Mouse (Mus musculus) adrenal gland, adult (tissue): ENCODE measurements at regions not wholly inside any gene's neighbourhood (a gene's known extent, or its start where the extent isn't known, plus 50 kb on each side); places are given as distances from the start of the nearest gene placed in this dataset.
A peak's percentile ranks its signal among the peaks of the same experiment; 100 is the strongest.

Experiments
- DNase-seq, 2 experiments: peaks; one replicate each; pipeline ENCODE4 v3.0.0; 2022 to 2023; ENCODE audit warnings: low spot score in 1 of 2; ENCODE audit not compliant: inconsistent age in 2 of 2

DNA sequence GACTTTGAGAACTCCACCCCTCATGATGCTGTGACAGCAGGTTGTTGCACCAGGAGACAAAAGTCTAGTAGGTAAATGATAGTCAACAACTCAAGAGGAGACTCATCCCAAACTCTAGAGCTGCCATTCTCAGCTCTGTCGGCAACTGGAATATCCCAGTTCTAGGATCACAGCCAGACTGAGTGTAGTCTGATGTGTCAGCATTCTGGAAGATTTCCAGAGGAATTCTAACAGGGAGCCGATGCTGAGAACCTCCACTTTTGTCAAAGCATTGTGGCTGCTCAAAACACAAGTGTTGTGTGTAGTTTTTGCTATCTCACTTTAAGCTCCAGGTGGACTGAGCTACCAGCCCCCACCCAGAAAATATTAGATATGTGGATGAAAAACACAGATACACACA, 148.5 kb upstream of the Cxcr4 start:
- peak; percentile 55 to 81 for DNase-seq

GRCm38 (mm10) chr1:128738152-128738551, 146.1 kb upstream of the Cxcr4 start:
- no peak for DNase-seq

DNA sequence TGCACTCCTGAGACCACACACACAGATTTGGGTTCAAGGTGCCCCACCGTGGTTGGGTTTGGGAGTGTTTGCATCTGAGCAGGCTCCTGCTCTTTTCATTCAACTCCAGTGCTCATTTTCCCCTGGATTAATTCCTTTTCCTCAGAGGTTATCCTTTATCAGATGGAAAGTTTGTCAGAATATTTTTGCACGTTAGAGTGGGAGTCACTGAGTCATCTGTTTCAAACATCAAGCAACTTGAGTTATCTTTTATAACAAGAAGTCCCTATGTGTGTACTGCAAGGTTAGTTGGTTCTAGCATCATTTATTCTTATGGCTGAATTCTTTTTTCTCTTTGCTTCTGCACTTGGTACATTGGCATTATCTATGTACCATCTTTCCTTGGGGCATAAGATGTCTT, 142.8 kb upstream of the Cxcr4 start:
- no peak for DNase-seq

DNA sequence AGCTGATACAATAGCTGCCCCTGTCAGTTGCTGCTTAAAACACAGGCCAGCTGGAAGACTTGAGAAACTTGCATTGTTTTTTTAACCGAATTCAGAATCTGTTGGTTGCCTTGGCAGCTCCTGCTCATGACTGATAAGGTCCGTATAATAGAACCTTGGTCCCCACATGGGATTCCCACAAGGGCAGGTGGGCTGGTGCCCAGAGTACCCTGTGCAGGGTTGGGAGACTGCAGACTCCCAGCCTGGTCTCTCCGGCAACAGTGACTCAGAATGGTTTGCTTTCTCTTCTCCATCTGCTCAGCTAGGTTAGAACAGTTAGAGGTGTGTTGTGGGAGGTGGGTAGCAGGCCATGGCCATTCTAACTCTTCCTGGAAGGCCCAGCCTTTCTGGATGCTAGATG, 139.4 kb upstream of the Cxcr4 start:
- DNase-seq = peak in 1 of 2 experiments; percentile 15

DNA sequence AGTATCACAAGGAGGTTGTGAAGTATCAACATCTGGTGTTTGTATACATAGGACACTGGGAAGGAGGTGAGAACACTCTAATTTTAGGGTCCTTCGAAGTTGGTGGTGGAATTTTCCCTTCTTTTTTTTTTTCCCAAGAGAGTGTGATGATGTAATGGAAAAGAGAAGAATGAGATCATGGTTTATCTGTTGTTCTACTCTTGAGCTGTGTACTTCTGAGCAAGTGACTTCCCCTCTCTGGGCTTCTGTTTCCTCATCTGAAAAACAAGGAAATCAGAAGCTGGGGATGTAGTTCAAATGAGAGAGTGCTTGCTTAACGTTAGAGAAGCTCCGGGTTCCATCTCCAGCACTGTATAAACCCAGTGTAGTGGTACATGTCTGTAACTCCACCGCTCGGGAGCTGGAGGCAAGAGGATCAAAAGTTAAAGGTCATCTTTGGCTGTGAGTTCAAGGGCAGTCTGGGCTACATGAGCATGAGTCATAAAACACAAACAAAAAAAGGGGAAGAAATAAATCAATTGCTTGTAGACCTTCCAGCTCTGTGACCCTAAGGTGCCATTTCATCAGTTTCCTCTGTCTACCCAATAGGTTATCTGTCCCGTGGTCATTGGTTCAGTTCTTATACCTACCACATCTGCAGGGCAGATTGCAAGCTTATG, 132.5 kb upstream of the Cxcr4 start:
- DNase-seq = peak in 1 of 2 experiments; percentile 68

- DNase-seq = peak in 1 of 2 experiments; percentile 35
These were observed 131.8 kb upstream of the Cxcr4 start for GRCm38 (mm10) chr1:128723843-128724242.

DNA sequence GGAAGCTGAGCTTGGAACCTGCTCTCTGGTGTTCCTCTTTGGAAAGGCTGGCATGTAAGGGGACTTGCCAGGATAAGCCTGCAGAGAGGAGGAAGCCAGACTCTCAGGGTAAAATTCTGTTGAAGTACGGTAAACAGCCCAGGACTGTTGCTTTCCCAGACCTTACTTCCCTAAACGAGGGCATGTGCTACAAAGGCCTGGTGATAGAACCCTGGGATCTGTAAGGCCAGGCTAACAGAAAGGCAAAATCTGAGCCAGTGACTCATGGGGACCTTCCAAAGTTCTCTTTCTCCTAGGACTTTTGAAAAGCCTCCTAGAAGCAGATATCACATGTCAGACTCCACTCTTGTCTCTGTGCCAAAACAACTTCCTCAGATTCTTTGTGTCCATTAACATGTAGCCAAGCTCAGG, 130.0 kb upstream of the Cxcr4 start:
- peak in 1 of 2 experiments; percentile 60 for DNase-seq

- DNase-seq = no peak
These were observed 122.8 kb upstream of the Cxcr4 start for GRCm38 (mm10) chr1:128714843-128715242.

- no peak for DNase-seq
These were observed 120.8 kb upstream of the Cxcr4 start for GRCm38 (mm10) chr1:128712876-128713275.

- DNase-seq = peak in 1 of 2 experiments; percentile 40
These were observed 119.0 kb upstream of the Cxcr4 start for GRCm38 (mm10) chr1:128711121-128711520.

DNA sequence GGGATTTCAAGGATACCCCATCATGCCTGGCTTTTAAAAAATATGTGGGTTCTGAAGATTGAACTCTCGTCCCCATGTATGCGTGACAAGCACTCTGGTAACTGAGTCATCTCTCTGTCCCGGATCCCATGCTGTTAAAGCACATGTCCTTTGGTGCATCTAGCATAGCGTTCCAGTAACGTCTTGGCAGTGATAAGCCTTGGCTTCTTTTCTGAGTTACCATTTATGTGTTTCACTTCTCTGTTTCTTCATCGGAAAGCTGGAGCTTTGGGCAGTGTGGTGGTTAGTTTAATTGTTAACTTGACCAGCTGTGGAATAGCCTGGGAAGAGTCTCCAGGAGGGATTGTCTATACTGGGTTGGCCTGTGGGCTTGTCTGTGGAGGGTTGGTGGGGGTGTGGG, 115.7 kb upstream of the Cxcr4 start:
- no peak for DNase-seq

DNA sequence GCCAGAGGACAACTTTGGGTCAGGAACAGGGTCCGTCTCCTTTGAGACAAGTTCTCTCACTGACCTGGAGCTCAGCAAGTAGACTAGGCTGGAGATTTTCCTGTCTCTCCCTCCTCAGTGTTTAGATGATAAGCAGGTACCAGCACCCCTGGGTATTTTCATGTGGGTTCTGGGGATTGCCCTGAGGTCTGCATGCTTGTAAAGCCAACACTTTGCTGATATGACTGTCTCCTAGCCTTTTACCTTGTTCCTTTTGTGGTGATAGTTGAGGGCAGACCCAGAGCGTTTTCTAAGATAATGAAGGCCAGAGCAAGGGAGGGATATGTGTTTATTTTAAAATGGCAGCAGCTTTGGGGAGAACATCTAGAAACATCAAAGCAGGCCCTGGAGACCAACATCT, 114.1 kb upstream of the Cxcr4 start:
- no peak for DNase-seq

DNA sequence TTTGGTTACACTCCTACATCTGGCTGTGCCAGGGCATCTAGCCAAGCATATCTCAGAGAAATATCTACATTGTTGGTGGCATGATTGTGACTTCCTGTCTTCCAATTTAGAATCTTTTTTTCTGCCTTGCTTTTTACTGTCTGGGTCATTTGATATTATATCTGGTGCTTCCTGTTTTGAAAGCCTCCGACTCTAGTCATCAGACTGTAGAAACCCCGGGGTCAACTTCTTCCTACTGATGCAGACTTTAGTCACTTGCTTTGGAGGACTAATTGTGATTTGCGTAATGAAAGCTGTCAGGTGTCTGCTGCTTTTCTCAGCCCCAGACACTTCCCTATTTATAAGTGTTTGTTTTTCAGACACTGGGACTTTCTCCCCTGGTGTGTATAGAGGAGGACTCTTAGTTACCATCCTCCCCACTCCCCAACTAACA, 113.0 kb upstream of the Cxcr4 start:
- peak in 1 of 2 experiments; percentile 49 for DNase-seq

DNA sequence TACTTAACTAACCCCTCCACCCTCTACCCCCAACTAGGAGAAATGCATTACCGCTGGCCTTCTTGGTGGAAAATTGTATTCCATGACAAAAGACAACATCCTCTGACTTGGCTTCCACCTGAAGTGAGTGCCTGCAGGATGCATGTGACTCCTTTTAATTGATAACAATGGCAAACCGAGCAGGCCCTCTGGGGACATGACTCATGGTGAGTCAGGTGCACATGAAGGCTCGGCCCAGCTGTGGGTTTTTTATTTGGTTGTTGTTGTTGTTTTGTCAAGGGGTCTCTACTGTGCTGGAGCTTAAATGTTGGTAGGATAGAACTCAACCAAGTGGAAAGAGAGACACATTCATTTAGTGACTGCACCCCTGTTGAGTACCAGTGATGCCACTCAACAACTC, 109.2 kb upstream of the Cxcr4 start:
- DNase-seq = peak in 1 of 2 experiments; percentile 67

DNA sequence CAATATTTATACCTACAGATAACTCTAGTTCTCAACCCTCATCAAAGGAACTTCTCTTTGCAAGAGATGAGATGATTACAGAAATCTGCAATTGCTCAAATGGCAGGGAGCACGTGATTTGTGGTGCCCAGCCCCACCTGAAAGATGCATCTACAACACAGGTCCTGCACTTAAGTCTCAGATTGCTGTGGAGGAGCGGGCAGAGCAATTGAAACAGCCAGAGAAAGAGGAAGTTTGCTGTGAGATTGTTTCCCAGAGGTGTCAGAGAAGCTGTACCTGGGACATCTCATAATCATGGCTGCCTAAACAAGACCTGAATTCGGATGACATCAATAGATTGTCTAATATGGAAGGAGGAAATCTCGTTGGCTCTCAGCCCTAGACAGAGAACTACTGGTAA, 105.9 kb upstream of the Cxcr4 start:
- no peak for DNase-seq

DNA sequence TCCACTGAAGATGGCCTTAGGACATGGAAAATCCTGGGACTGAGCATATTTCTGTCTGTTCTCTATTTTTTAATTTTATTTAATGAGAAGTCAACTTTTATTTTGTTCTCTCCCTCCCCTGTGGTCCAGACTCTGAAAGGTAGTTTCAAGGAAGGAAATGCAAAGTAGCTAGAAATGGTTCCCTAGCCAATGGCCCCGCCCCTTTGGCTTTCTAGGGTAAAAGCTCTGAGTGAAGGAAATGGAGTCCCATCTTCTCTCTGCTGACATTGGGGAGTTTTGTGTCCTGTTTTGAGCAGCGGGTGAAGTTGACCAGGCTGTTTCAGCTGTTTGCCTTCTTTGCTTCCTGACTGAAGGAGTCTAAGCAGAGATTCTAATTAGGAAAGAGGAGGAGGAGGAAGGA, 103.8 kb upstream of the Cxcr4 start:
- DNase-seq = no peak

- DNase-seq = no peak
These were observed 100.7 kb upstream of the Cxcr4 start for GRCm38 (mm10) chr1:128692799-128693198.

DNA sequence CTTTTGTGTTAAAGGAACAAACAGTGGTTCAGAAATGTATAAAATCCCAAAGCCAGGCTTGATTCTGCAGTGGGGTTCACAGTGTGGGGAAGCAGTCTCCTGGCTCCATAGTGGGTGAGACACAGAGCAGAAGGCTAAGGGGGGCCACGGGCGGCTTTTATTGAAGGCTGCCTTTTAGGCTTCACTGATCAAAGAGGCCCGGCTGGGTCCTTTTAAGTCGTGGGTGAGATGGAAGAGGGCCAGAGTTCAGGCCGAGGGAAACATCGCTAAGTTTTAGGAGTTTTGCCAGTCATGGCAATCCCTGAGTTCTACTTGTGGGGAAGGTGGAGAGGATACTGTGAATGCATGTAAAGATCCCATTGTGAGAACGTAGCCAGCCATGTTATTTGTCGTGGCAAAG, 100.2 kb upstream of the Cxcr4 start:
- DNase-seq = peak in 1 of 2 experiments; percentile 51

GRCm38 (mm10) chr1:128687236-128687927, 95.3 kb upstream of the Cxcr4 start:
- no peak for DNase-seq

- no peak for DNase-seq
These were observed 93.5 kb upstream of the Cxcr4 start for GRCm38 (mm10) chr1:128685467-128686137.

DNA sequence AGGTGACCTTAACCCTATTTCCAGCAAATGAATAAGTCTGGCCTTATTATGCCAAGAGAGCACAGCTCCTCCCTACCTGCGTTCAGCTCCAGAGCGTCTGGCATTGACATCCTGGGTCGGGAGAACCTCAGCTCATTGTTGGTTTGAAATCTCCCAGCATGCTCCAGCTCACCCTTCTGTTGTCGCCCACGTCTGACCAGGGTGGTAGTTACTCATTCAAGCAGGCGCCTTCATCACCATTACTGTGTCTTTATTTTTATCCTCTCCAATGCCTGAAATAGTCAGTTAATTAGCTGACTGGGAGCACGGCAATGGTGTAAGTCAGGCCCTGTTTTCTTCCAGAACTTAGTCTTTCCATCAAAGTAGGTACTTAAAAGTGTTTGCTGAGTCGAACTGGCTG, 90.8 kb upstream of the Cxcr4 start:
- DNase-seq = peak in 1 of 2 experiments; percentile 52

DNA sequence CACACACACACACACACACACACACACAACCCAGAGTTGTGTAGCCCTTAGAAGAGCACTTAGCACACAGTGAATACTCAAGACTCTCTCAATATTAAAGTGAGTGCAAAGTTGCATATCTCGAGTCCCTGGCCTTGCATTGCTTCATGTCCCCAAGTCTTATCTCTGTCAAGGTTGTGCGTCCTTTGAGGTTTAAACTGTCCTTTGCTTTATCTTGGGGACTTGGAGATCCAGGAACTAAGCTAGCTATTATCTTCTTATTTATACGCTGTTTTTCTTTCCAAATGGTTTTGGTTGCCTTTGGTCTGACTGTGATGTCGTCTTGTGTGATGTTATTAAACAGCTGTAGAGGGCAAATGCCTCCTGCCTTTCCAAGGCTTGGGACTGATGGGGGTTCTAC, 89.2 kb upstream of the Cxcr4 start:
- DNase-seq = peak; percentile 66 to 77
